Mouse (Mus musculus) C2C12 (cell line): ENCODE results near the gene Trim65. TPM values are rescaled to one million over a fixed set of nuclear protein-coding genes. Genes with fewer than 3 reads are reported as not detected.

Experiments
- H3K27me3 ChIP-seq: one replicate; pipeline ENCODE4 v1.6.1; 2011; ENCODE audit not compliant: control insufficient read depth, insufficient read depth, insufficient read length
- H3K36me3 ChIP-seq: one replicate; pipeline ENCODE4 v1.6.1; 2011; ENCODE audit not compliant: control insufficient read depth, insufficient read depth
- H3K4me3 ChIP-seq: one replicate; pipeline ENCODE4 v1.5.1; 2011; ENCODE audit warnings: mild to moderate bottlenecking, control low read depth; ENCODE audit not compliant: poor library complexity, insufficient read depth, severe bottlenecking
- H3K79me2 ChIP-seq: one replicate; pipeline ENCODE4 v1.6.1; 2011; ENCODE audit not compliant: control insufficient read depth, insufficient read depth
- H3K79me3 ChIP-seq: one replicate; pipeline ENCODE4 v1.6.1; 2011; ENCODE audit warnings: low read depth, control low read depth
- H3ac ChIP-seq: one replicate; pipeline ENCODE3; 2011; ENCODE audit warnings: low read depth; ENCODE audit not compliant: control insufficient read depth, insufficient read length
- CEBPB ChIP-seq: IDR thresholded peaks from one replicate; pipeline ENCODE4 v1.6.1; 2011; ENCODE audit warnings: low read depth, mild to moderate bottlenecking, control low read depth, moderate library complexity
- CTCF ChIP-seq: IDR thresholded peaks from one replicate; pipeline ENCODE4 v1.5.1; 2011; ENCODE audit not compliant: control insufficient read depth, insufficient read depth, insufficient read length
- FOSL1 ChIP-seq: IDR thresholded peaks from one replicate; pipeline ENCODE4 v1.8.0; 2011; ENCODE audit warnings: mild to moderate bottlenecking, low read length; ENCODE audit not compliant: poor library complexity, insufficient read depth, severe bottlenecking
- MAX ChIP-seq: IDR thresholded peaks from one replicate; pipeline ENCODE4 v1.6.1; 2011; ENCODE audit warnings: mild to moderate bottlenecking, control low read depth
- MYOD1 ChIP-seq: IDR thresholded peaks from one replicate; pipeline ENCODE4 v1.6.1; 2011; ENCODE audit warnings: low read depth; ENCODE audit not compliant: control insufficient read depth, insufficient read length
- MYOG ChIP-seq: IDR thresholded peaks from one replicate; pipeline ENCODE4 v1.6.1; 2011; ENCODE audit not compliant: control insufficient read depth, insufficient read length; ENCODE audit errors: extremely low read depth
- USF1 ChIP-seq: IDR thresholded peaks from one replicate; pipeline ENCODE4 v1.6.1; 2011; ENCODE audit warnings: low read depth, mild to moderate bottlenecking, control low read depth, moderate library complexity
- polyA plus RNA-seq: library from polyadenylated mRNA; unstranded; fragments of >200 nt; fragmentation: generic; extraction: Trizol; gene quantifications from one replicate; pipeline ENCODE4 v1.2.1, GENCODE M21; 2012; ENCODE audit warnings: missing spikeins

The Trim65 gene
- polyA plus RNA-seq, 1 experiment: 2.7 TPM

- Histone ChIP-seq H3K36me3 (peaks cover 37% of the 10 kb centered on the region), H3K4me3 (no peak overlapping the region), H3K79me3 (peaks cover 13% of the 10 kb centered on the region), H3ac (no peak overlapping the region), H3K27me3 (no peaks in the 10 kb centered on the region), H3K79me2 (peaks cover 26% of the 10 kb centered on the region)
- no peak for TF ChIP-seq CTCF
- TF ChIP-seq FOSL1: no peak
- no peak for TF ChIP-seq MYOD1
- no peak for TF ChIP-seq USF1
- TF ChIP-seq MAX: no peak
- no peak for TF ChIP-seq CEBPB
- no peak for TF ChIP-seq MYOG
Measured at GRCm38 (mm10) chr11:116170003-116170800, 39.3 kb upstream of the Trim65 start.

GRCm38 (mm10) chr11:116169214-116169613 lies 38.3 kb upstream of the Trim65 start:
- Histone ChIP-seq H3K79me3 (peaks cover 13% of the 10 kb centered on the region), H3ac (no peak overlapping the region), H3K4me3 (no peak overlapping the region), H3K27me3 (no peaks in the 10 kb centered on the region), H3K36me3 (peaks cover 37% of the 10 kb centered on the region), H3K79me2 (peaks cover 35% of the 10 kb centered on the region)
- TF ChIP-seq USF1 (no peak), MYOG (no peak), CTCF (no peak), MYOD1 (no peak), CEBPB (no peak), FOSL1 (no peak), MAX (no peak)

GRCm38 (mm10) chr11:116167884-116168439 lies 37.0 kb upstream of the Trim65 start, which contains the start of gene Fbf1:
Gene Fbf1, minus strand, starts transcription at chr11:116168166.
- Histone ChIP-seq H3ac (peak within 1 kb of the TSS; percentile 90), H3K79me2 (peaks cover 42% of the 10 kb centered on the region), H3K36me3 (peaks cover 33% of the 10 kb centered on the region), H3K4me3 (peak within 1 kb of the TSS; percentile 74), H3K27me3 (no peaks in the 10 kb centered on the region), H3K79me3 (peaks cover 13% of the 10 kb centered on the region)
- TF ChIP-seq FOSL1 (no peak), USF1 (no peak), CTCF (no peak), CEBPB (no peak), MAX (no peak), MYOD1 (no peak), MYOG (no peak)

- H3K4me3 ChIP-seq: peak overlapping the region; percentile 74
- H3K27me3 ChIP-seq: no peaks in the 10 kb centered on the region
- H3ac ChIP-seq: peak overlapping the region; percentile 90
- H3K36me3 ChIP-seq: peaks cover 28% of the 10 kb centered on the region
- TF ChIP-seq CEBPB (no peak), MYOG (no peak), MAX (no peak), MYOD1 (no peak), CTCF (no peak)
- peaks cover 42% of the 10 kb centered on the region for H3K79me2 ChIP-seq
- peaks cover 13% of the 10 kb centered on the region for H3K79me3 ChIP-seq
Measured at GRCm38 (mm10) chr11:116167232-116167631, 36.3 kb upstream of the Trim65 start.

- peaks cover 53% of the 10 kb centered on the region for H3K79me2 ChIP-seq
- H3K79me3 ChIP-seq: peaks cover 13% of the 10 kb centered on the region
- H3K27me3 ChIP-seq: no peaks in the 10 kb centered on the region
- TF ChIP-seq CEBPB (no peak), USF1 (no peak), MAX (no peak), CTCF (no peak), MYOG (no peak), FOSL1 (no peak), MYOD1 (no peak)
- no peak overlapping the region for H3K4me3 ChIP-seq
- H3K36me3 ChIP-seq: peaks cover 58% of the 10 kb centered on the region
- no peak overlapping the region for H3ac ChIP-seq
Measured at GRCm38 (mm10) chr11:116163002-116163401, 32.1 kb upstream of the Trim65 start.

- Histone ChIP-seq H3K79me3 (peaks cover 13% of the 10 kb centered on the region), H3ac (no peak overlapping the region), H3K4me3 (no peak overlapping the region), H3K79me2 (peaks cover 46% of the 10 kb centered on the region), H3K36me3 (peaks cover 67% of the 10 kb centered on the region), H3K27me3 (no peaks in the 10 kb centered on the region)
- no peak for TF ChIP-seq CEBPB
- no peak for TF ChIP-seq MYOG
- no peak for TF ChIP-seq USF1
- TF ChIP-seq MAX: no peak
- TF ChIP-seq CTCF: no peak
- TF ChIP-seq FOSL1: no peak
- TF ChIP-seq MYOD1: no peak
Measured at GRCm38 (mm10) chr11:116162146-116162545, 31.2 kb upstream of the Trim65 start.
